Mouse (Mus musculus) limb, embryonic 14.5 days (tissue): Measurements from ENCODE around the gene Cdkl4. TPM values are rescaled to one million over a fixed set of nuclear protein-coding genes. Genes with fewer than 3 reads are reported as not detected.

Experiments
- ATAC-seq: fragments of 200-750 bp; cut with Nextera tagmentation; 2 replicates; pipeline ENCODE4 v1.8.0; 2017; ENCODE audit warnings: low read depth, moderate number of reproducible peaks, moderate TSS enrichment; ENCODE audit not compliant: low FRiP score
- DNase-seq: peaks from one replicate; pipeline ENCODE4 v3.0.0-alpha.2; 2015; ENCODE audit warnings: low spot score
- H3K27ac ChIP-seq: fragments of 300-500 bp; sonication (generic); replicated peaks from 2 replicates; pipeline ENCODE4 v1.5.1; 2014; ENCODE audit warnings: low read depth, mild to moderate bottlenecking, low read length, moderate library complexity, mixed read lengths
- H3K27me3 ChIP-seq: fragments of 300-500 bp; sonication (generic); 2 replicates; pipeline ENCODE4 v1.6.1; 2014; ENCODE audit warnings: low read length, mixed read lengths; ENCODE audit not compliant: control insufficient read depth, insufficient read depth
- H3K36me3 ChIP-seq: fragments of 300-500 bp; sonication (generic); 2 replicates; pipeline ENCODE4 v1.6.1; 2014; ENCODE audit warnings: mild to moderate bottlenecking, low read length, moderate library complexity, mixed read lengths; ENCODE audit not compliant: control insufficient read depth, insufficient read depth
- H3K4me1 ChIP-seq: fragments of 300-500 bp; sonication (generic); 2 replicates; pipeline ENCODE4 v1.6.1; 2014; ENCODE audit warnings: antibody characterized with exemption, low read length, mixed read lengths; ENCODE audit not compliant: control insufficient read depth, insufficient read depth
- H3K4me2 ChIP-seq: fragments of 300-500 bp; sonication (generic); replicated peaks from 2 replicates; pipeline ENCODE4 v1.6.1; 2014; ENCODE audit warnings: low read depth, mild to moderate bottlenecking, low read length, moderate library complexity; ENCODE audit not compliant: severe bottlenecking
- H3K4me3 ChIP-seq: fragments of 300-500 bp; sonication (generic); replicated peaks from 2 replicates; pipeline ENCODE4 v1.5.1; 2014; ENCODE audit warnings: low read length
- H3K9ac ChIP-seq: fragments of 300-500 bp; sonication (generic); 2 replicates; pipeline ENCODE4 v1.6.1; 2014; ENCODE audit warnings: mild to moderate bottlenecking, low read depth, low read length, moderate library complexity; ENCODE audit not compliant: severe bottlenecking
- H3K9me3 ChIP-seq: fragments of 300-500 bp; sonication (generic); 2 replicates; pipeline ENCODE4 v1.6.1; 2016; ENCODE audit warnings: low read length; ENCODE audit not compliant: control insufficient read depth
- POLR2A ChIP-seq: fragments of 200-500 bp; IDR thresholded peaks from 2 replicates; pipeline ENCODE4 v1.8.0; 2012; ENCODE audit warnings: inconsistent platforms, mild to moderate bottlenecking, moderate library complexity, borderline replicate concordance; ENCODE audit not compliant: insufficient read depth, insufficient read length; ENCODE audit errors: extremely low read depth
- WGBS: fragments of 180-500 bp; shearing (Covaris S2); extraction: QIAGEN DNeasy Blood & Tissue Kit; methylation state at CpG from one replicate; pipeline ENCODE4 v1.1.7; 2014; 5-methylcytosine and 5-hydroxymethylcytosine counted together
- polyA plus RNA-seq, 2 experiments: library from polyadenylated mRNA; depleted of rRNA in 1 of 2; stranded (reverse) in 1 of 2; unstranded in 1 of 2; fragments of >200 nt; fragmentation: Nextera tagmentation in 1 of 2; extraction: Ambion mirVana in 1 of 2; gene quantifications; 2 replicates each; pipeline versions ENCODE4 v1.2.1 to v1.2.3; 2012 to 2014

Cdkl4 gene
- polyA plus RNA-seq, 2 experiments = 0.06 to 0.26 TPM

GRCm38 (mm10) chr17:80500025-80500424 is 77.6 kb downstream of the Cdkl4 start:
- Histone ChIP-seq H3K4me1 (no peaks in the 10 kb centered on the region), H3K9ac (no peak overlapping the region), H3K36me3 (no peaks in the 10 kb centered on the region), H3K4me3 (no peak overlapping the region), H3K4me2 (no peak overlapping the region), H3K27me3 (no peaks in the 10 kb centered on the region), H3K27ac (no peak overlapping the region), H3K9me3 (no peaks in the 10 kb centered on the region)
- no peak for TF ChIP-seq POLR2A
- DNase-seq (no peak), ATAC-seq (no peak)
- 83% methylated on average over 4 of the region's 4 CpGs for WGBS

DNA sequence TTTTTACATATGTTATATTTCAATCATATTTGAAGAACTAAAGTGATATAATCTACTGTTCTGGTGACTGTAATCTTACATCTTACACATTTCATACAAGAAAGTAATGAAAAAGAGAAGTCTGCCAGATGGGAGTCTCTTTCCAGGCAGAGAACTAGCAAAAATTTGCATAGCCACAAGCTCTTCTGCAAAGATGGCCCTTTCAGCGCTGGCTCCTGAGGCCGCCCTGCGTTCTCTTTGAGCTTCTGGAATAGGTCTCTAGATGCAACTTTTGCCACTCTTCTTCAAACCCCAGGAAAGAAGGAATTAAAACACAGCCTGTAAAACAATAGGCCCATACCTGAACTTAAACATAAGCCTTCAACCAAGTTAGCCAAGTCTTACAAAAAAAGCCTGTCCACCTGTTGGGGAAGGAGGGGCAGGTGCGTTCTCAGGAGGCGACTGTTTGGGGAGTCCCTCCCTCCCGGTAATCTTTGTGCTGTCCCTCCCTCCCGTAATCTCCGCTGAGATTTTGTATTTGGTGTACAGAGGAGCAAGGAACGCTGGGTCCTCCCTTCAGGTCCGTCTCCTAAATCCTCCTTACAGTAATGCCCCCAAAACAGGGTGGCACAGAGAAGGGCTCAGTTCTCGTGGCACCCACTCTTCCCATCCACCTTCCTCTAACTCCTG is 78.9 kb downstream of the Cdkl4 start:
- no peak for TF ChIP-seq POLR2A
- H3K27me3 ChIP-seq = no peaks in the 10 kb centered on the region
- no peak overlapping the region for H3K4me2 ChIP-seq
- no peak overlapping the region for H3K9ac ChIP-seq
- no peak overlapping the region for H3K27ac ChIP-seq
- H3K9me3 ChIP-seq = 0 out of 2 replicates have a peak, but pooled peaks cover 4% of the 10 kb centered on the region
- DNase-seq (no peak), ATAC-seq (no peak)
- WGBS = 60% methylated on average over 11 of the region's 11 CpGs
- H3K36me3 ChIP-seq = no peaks in the 10 kb centered on the region
- H3K4me1 ChIP-seq = no peaks in the 10 kb centered on the region
- no peak overlapping the region for H3K4me3 ChIP-seq

- Histone ChIP-seq H3K4me2 (no peak overlapping the region), H3K4me1 (no peaks in the 10 kb centered on the region), H3K4me3 (no peak overlapping the region), H3K9ac (no peak overlapping the region), H3K9me3 (0 out of 2 replicates have a peak, but pooled peaks cover 4% of the 10 kb centered on the region), H3K27ac (no peak overlapping the region), H3K36me3 (no peaks in the 10 kb centered on the region), H3K27me3 (no peaks in the 10 kb centered on the region)
- ATAC-seq (no peak), DNase-seq (no peak)
- WGBS = 83% methylated on average over 9 of the region's 9 CpGs
- no peak for TF ChIP-seq POLR2A
Measured at GRCm38 (mm10) chr17:80497183-80497601, 80.4 kb downstream of the Cdkl4 start.

DNA sequence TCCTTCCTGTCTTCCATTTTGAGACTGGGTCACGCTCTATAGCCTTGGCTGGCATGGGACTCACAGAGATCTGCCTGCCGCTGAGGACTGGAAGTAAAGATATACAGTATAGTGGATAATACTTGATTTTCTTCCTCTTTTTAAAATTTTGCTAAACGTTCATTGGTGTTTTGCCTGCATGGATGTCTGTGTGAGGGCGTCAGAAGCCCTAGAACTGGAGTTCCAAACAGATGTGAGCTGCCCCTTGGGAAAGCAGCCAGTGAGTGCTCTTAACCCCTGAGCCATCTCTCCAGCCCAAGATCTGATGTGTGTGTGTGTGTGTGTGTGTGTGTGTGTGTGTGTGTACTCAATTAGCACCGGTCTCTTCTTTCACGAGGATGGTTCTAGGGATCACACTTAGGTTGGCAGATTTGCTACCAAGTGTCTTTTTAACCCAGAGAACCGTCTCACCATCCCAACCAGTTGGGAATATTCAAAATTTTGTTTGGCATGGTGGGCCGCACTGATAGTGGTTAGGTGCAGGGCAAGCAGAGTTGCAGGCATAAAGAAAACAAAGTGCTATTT is 80.9 kb downstream of the Cdkl4 start:
- no peak for TF ChIP-seq POLR2A
- ATAC-seq (no peak), DNase-seq (no peak)
- H3K36me3 ChIP-seq = no peaks in the 10 kb centered on the region
- no peak overlapping the region for H3K9ac ChIP-seq
- no peaks in the 10 kb centered on the region for H3K27me3 ChIP-seq
- WGBS = 88% methylated on average over 8 of the region's 8 CpGs
- 0 out of 2 replicates have a peak, but pooled peaks cover 4% of the 10 kb centered on the region for H3K9me3 ChIP-seq
- H3K27ac ChIP-seq = no peak overlapping the region
- no peak overlapping the region for H3K4me2 ChIP-seq
- H3K4me3 ChIP-seq = no peak overlapping the region
- H3K4me1 ChIP-seq = no peaks in the 10 kb centered on the region

- TF ChIP-seq POLR2A = no peak
- Histone ChIP-seq H3K9ac (no peak overlapping the region), H3K9me3 (0 out of 2 replicates have a peak, but pooled peaks cover 4% of the 10 kb centered on the region), H3K4me2 (no peak overlapping the region), H3K4me3 (no peak overlapping the region), H3K27me3 (no peaks in the 10 kb centered on the region), H3K36me3 (no peaks in the 10 kb centered on the region), H3K27ac (no peak overlapping the region), H3K4me1 (no peaks in the 10 kb centered on the region)
- 61% methylated on average over 6 of the region's 6 CpGs for WGBS
- DNase-seq = no peak
- ATAC-seq = no peak
Measured at GRCm38 (mm10) chr17:80496185-80496584, 81.4 kb downstream of the Cdkl4 start.
